Mouse (Mus musculus) activated CD4-positive, CD25-positive, alpha-beta regulatory T cell, adult 4 months (primary cell): ENCODE measurements around the gene Lum. TPM values are rescaled to one million over a fixed set of nuclear protein-coding genes. Genes with fewer than 3 reads are reported as not detected.

Experiments used
- ATAC-seq: one replicate; pipeline ENCODE4 v1.8.0; 2017
- polyA plus RNA-seq, 2 experiments: library from polyadenylated mRNA; unstranded; fragments of 100-300 nt; shearing (Covaris generic); gene quantifications; one replicate each; pipeline ENCODE4 v1.2.1; 2017

Gene Lum
- not detected for polyA plus RNA-seq

DNA sequence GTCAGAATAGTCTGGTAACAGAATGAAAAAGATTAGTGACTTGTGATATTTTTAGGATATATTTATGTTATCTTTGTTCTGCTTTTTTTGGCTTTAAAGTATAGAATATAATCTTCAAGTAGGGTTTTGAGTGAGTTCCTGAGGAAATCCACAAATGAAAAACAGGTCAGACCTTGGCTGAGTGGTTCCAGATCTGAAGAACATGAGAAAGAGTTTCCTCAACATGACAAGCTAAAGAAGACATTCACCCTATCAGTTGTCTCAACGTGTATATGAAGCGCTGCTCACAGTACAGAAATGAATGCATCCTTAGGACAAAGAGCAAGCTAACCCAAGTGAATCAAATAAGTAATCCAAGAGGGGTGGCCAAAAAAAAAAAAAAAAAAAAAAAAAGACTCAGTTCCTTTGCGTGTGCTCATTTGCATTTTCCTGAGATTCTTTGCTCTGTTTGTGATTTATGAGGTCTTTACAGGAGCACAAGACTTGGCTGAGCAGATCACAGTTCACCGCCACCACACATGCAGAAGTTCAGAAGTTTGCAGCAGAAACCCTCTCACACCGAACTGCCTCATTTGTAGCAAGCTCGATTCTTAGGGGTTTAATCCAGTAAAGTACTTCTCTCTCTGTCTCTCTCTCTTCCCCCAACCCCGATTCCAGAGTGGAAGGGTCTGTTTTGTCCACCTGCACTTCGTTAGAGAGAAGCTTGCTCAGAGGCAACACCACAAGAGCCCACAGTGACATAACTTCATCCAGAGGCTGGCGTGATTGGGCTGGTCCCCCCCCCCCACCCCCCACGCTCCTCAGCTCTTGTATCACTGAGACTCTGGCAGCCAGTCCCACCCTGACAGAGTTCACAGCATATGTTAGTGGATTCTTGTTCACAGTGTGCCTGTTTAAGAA lies at the start of gene Lum:
Gene Lum (plus strand): TSS at position 172 of the 900 bp plus-strand sequence.
- no peak for ATAC-seq

DNA sequence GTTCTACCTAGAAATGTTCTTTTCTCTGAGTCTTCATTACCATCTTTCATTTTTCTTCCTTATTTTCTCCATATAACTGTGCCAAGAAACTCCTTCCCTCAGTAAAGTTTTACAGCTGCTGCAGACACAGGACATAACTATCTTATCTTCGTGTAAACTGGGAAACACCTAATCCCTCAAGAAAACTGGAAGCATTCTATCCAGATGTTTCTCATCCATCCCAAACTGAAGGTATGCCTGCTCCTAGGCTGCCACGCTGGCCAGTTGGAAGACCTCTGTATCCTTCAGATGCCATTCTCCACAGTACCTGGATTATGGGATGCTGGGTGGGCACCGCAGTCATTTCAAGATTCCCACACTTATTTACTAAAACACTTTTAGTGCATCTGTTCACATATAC lies 41.6 kb upstream of the Lum start:
- no peak for ATAC-seq

DNA sequence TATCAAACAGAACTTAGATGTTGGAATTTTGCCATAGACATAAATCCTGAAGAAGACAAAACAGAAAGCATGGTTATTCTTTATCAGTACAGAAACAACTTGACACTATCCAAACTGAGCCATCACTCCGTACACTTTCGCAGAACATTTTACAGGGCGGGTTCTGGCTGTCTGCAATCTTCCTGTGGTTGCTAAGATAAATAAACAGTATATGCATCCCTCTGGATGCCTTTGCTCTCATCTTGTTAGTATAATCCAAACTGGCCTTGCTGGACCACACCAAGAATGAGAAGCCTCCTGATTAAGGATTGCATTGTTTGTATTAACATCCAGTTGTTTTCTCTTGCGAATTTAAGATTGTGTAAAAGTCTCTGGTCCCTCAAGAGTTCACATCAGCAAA lies 29.2 kb upstream of the Lum start:
- ATAC-seq = no peak

DNA sequence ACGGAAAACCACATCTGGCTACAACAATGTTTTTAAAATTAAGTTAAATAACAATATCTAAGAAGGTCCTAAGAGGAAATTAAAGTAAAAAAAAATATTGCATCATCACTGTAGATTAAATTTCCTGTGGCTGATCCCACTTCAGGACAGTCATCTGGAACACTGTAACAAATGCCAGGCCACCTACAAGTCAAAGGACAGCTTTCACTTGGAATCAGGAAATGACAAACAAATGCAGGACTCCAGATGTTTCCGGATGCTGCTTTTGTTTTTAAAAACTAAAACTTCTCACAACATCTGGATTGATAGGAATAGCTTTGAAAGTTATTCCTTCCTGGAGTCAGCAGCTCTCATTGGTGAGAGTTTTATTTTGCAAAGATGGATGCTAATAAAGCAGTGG lies 28.0 kb upstream of the Lum start:
- no peak for ATAC-seq

DNA sequence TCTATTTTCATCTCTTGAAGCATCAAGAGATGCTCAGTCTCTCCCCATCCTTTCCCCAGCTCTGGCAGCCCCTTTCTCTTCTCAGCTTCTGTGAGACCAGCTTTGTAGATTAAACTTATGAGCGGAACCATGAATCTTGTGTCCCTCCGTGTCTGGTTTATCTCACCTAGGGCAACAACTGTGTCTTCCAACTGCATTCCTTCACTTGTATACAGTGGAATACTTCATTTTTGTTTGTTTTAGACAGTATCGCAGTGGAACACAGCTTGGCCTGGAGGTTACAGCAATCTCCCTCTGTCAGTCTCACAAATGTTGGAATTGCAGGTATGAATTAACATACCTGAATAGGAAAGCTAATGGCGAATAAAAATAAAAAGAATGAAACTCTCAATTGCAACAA lies 26.7 kb upstream of the Lum start:
- ATAC-seq = no peak

DNA sequence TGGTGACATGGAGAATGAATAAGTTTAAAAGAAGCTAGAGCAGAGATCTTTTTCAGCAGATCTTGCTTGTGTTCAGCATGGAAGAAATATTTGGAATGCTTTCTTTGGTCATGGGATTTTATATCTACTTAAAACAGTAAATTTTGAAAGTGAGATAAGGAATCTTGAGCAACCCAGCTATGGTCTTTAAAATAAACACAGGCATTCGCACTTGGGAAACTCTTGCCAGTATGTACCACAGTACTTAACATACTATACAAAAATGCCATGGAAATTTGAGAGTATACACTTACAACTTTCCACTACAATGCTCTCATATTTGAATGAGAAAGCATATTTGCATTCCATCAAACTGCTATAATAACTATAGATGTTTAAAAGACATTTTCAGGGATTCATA lies 17.2 kb upstream of the Lum start:
- ATAC-seq = no peak

DNA sequence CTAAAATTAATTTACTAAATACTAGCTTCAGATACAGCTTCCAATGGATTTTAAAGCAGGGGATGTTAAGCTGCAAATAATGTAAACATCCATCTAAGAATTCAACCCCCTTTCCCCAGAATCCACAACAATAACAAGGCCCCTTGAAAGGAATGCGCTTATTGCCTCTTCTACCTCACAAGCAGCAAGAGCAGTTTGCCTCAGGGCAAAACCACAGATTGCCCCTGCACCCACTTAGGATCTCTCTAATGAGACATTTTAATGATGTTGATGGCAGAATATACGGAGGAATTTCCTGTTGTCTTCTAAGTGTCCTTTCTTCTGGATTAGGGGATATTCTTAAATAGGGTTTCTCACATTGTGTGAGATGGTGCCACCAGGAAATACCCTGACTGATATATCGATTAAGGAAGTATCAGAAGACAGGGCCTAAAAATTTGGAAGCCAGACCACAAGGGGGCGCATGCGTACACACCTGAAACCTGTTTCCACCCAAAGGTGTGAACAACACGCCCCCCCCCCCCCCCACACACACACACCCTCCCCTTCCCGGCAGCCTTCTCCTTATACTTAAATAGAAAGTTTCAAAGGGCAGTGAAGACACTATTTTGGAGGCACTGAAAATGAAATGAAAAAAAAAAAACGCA lies 2.7 kb downstream of the Lum start:
- ATAC-seq = no peak

DNA sequence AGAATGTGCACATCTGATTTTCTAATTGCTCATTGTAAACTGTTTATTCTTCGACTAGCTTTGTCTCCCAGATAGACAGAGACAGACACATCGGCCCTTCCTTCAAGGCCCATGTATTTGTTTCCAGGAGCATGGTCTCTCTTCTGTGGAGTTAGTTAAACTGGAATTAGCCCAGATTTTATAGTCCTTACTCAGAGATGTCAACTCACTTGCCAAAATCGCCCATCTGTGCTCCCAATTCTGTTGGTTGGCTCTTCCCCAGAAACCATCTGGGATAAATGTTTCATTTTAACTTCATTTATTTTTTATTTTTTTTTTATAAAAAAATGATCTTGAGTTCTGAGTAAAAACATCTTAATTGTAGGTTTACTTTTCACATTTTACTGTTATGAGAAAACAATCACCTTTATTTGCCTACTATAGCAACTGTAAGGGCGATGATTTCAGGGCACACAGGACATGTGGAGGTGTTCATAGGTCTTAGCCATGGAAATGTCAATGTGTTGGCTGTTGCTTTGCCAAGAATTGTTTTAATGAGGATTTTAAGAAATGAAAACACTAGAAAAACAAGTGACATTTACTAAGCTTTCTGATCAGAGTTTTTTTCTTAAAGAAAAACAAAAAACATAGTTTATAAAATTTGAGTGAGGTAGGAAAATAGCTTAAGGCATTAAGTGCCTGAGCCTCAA lies 17.8 kb downstream of the Lum start:
- no peak for ATAC-seq

DNA sequence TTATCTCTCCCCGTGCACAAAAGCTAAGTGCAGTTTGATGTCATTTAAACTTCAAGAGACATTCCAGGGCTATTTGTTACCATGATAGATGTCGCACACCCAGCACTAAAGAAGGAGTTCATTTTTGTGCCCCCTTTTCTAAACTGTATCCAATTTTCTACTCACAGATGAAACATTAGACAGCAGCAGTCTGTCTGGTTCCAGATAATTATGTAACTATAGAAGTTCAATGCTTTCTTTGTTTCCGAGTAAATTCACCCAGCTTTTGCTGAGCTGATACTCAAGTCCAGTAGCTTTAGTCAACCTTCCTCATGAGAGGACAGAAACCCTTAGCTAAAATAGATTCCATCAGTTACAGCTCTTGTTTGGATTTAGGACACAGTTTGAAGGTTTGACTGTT lies 19.2 kb downstream of the Lum start:
- no peak for ATAC-seq

DNA sequence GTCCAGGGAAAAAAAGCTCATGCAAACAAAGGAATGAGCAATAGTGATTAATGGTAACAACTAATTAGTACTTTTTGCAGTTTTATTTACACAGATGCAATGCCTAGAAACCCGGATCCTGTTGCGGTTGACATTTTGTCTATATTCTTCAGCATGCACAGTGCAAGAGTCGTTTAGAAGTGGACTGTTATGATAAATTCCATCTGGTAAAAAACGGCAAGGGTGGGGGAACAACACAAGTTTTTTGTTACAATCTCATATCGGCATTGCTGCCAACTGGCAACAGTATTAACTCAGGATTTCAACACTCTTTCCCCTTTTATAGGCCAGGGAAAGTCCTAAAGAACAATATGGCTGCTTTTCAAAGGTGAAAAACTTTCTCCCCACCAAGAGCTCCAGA lies 22.2 kb downstream of the Lum start:
- ATAC-seq = no peak

DNA sequence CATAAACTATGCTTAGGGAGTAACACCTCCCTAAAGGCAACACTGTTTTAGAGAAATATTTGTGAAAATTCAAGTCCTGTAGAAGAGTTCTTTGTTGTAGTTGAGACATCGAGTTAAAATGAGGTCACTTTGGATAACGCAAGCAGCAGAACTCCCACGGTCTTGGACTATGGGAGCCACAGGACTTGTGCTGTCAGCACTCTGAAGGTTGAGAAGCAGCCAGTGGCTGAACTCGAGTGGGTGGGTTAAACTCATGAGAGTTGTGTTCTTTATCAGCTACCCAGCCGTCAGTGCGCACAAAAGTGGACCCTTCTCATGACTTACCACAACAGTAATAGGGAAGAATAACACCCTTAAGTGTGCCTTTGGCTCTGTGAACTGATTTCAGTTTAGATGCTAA lies 24.6 kb downstream of the Lum start:
- ATAC-seq = no peak

DNA sequence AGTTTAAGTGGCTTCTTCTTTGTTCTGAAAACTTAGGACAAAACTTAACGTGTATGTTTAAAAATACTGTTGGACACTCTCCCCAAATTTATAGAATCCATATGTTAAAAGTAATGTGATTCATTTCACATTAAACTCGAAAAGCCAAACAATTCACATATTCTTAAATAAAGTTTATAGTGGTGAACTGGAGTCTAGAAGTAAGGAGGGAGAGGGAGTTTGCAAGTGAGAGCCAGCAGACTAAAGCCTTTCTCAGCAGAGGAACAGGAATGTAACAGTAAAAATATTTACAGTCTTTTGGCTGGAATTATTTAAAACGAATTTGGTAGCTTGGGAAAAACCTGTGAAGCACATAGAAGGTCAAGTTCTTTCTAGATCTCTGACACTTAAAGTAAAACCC lies 26.1 kb downstream of the Lum start:
- ATAC-seq = no peak

DNA sequence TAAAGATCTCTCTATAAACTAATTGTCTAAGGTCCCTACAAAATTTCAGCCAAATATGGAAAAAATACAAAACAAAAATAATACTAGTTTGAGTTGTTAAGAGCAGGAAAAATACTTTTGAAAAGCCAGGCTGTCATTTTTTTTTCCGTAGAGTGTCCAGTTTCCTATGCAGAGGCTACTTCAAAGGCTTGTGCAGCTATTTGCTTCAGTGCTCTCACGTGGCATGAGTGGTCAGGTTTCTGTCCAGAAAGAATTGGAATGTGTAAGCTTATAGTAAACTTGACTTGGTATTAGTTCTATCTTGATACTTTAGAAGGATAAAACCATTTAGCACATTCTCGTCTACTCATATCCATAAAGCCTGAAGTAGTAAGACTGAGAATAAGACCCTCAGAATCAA lies 26.8 kb downstream of the Lum start:
- no peak for ATAC-seq

DNA sequence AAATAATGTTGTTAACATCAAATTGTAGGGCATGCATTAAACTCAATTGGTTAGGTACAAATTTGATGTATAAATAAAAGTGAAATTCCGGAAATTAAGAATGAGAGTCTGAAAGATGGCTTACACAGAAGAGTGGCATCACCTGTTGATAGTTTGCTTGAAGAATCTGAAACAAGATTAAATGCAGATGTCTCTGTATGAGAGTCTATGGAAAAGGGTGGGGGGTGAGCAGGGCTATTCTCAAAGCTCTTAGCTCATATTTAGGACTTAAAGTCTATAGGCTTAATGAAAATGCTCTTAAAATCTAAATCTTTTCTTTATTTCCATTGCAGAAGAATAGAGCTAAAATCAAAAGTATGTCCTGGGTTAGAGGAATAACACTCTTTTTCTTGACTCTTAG lies 30.8 kb downstream of the Lum start:
- no peak for ATAC-seq

DNA sequence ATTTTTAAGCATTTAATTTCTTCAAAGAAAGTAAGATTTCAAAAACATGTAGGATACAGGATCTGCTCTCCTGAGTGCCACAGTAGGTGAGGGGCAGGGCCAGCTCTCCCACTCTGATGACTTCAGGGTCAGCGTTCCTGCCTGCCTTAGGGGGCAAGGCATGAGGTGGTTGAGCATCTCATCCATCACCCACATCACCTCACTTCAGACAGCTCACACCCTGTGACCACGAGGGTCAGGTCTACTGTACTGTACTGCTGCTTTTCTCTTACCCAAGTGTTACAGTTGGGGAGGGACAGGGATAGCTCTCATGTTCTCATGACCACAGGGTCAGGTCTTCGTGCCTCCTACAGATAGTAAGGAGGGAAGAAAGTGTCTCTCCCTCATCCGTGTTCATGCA lies 36.8 kb downstream of the Lum start:
- no peak for ATAC-seq

DNA sequence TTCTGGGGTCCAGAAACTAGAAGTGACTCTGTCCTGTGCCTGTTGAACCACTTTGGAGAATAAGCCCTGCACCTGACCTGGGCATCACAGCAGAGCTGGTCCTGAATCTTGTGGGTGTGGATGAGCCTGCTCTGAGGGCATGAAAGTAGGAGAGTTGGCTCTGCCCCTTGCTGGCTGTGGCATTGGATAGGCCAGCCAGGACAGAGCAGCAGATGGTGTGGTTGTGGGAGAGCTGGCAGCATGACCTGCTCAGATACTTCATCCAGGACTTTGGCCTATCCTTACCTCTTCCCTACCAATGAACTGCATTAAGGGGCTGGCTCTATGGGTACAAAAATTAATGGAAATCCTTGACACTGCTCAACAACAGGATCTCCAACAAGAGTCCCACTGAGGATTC lies 38.3 kb downstream of the Lum start:
- ATAC-seq = no peak

DNA sequence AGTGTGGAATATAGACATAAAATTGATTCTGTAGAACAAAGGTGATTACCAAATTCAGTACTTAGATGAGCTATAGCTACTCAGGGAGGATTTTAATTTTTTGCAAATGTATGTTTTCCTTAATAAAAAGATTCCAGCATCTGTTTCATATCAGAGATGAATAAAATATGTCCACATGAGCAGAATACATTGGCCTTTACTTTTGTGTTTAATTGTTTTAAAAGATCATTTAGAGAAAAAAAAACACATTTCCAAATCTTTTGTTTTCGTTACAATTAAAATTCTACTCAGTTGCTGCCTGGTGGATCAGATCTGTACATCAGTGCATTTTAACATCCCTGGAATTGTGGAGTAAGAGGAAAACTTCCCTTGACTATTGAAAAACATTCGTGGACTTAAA lies 41.7 kb downstream of the Lum start, which contains the start of gene Kera:
Gene Kera (plus strand): TSS at position 301 of the 400 bp plus-strand sequence.
- ATAC-seq = no peak

Other genes with a start within 250 kb of the Lum start
- not detected for gene Dcn, start 85.5 kb upstream of the Lum start, polyA plus RNA-seq
- gene Kera, start 41.8 kb downstream of the Lum start, polyA plus RNA-seq = not detected
- not detected for gene Epyc, start 78.9 kb downstream of the Lum start, polyA plus RNA-seq
- under 1 TPM in 1 of 2 experiments, not detected in 1; 0.29 TPM for gene Ccer1, start 127.9 kb downstream of the Lum start, polyA plus RNA-seq
- gene C030005K15Rik, start 161.6 kb downstream of the Lum start, polyA plus RNA-seq = not detected